Mouse (Mus musculus) ES-E14 (cell line): ENCODE results near the gene Pclaf.

ENCODE experiments used
- CHD2 ChIP-seq: IDR thresholded peaks from 2 replicates; pipeline ENCODE4 v1.6.1; 2014; ENCODE audit warnings: mild to moderate bottlenecking, low read depth, low read length, inconsistent platforms
- HCFC1 ChIP-seq: IDR thresholded peaks from 2 replicates; pipeline ENCODE4 v1.6.1; 2012; ENCODE audit warnings: low read length, inconsistent platforms, borderline replicate concordance; ENCODE audit not compliant: insufficient read depth
- ZC3H11A ChIP-seq: IDR thresholded peaks from 2 replicates; pipeline ENCODE4 v1.6.1; 2012; ENCODE audit warnings: low read depth, mild to moderate bottlenecking, inconsistent platforms, low read length, borderline replicate concordance
- ZNF384 ChIP-seq: IDR thresholded peaks from 2 replicates; pipeline ENCODE4 v1.6.1; 2012; ENCODE audit warnings: low read depth, low read length, inconsistent platforms

DNA sequence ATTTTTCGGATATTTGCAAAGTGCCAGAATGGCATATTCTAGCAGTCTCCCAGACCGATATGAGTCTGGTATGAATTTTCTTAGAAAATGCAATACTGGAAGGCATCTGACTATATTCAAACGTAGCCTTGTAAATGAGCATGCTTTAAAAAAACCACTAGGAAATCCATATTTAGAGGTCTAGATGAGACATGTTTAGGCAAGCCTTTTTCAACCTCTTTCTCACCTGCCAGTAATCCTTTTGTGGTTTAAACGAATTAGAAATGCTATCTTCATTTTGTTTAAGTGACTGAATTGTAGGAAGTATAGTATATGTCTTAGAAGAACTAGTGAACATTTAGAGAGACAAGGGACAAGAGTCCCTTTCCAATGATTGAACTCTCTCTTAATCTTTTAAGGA, 19.8 kb downstream of the Pclaf start:
- TF ChIP-seq ZC3H11A (no peak), HCFC1 (no peak), ZNF384 (no peak), CHD2 (no peak)
